Mouse (Mus musculus): ENCODE results near the gene Mical1.

DNA sequence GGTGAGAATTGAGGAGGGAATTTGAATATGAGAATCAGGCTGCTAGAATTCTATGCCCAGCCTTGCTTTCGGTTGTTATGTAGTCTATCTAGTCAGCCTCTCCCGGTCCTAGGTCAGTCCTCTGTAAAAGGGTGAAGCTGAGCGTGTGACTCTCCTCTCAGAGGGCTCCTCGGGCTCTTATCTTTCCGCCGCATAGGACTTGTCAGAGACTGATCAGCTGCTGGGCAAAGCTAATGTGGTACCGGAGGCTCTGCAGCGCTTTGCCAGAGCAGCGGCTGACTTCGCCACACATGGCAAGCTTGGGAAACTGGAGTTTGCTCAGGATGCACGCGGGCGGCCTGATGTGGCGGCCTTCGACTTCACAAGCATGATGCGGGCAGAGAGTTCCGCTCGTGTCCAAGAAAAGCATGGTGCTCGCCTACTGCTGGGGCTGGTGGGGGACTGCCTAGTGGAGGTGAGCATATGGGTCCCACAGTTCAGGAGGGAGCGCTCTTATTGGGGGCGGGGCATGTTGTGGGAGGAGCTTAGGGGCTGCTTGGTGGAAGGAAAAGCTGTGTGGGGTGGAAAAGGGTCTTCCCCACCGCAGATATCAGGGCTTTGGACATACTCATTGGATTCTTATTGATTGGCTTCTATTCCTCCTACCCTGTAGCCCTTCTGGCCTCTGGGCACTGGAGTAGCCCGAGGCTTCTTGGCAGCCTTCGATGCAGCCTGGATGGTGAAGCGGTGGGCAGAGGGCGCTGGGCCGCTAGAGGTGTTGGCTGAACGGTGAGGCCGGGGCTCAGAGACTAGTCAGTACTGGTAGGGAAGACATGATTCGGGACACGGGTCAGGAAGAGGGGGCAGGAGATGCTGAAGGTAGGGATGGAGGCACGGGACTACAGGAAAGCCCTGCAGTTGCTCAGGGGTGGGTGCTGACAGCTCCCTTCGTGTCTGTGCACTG, 5.1 kb downstream of the Mical1 start:
- no peak for TF ChIP-seq CTCF (IDR thresholded peaks at IDR 0.05; ENCODE audit: low read depth, low read length)
- TF ChIP-seq GATA1 (IDR thresholded peaks at IDR 0.05; ENCODE audit: borderline replicate concordance, low read length) = no peak
- no peak for TF ChIP-seq TAL1 (conservative IDR thresholded peaks at IDR 0.05; ENCODE audit: low read depth, low read length)
- TF ChIP-seq POLR2AphosphoS5 (IDR thresholded peaks at IDR 0.05; ENCODE audit: insufficient replicate concordance, low read depth, low read length) = no peak

Measured in G1E (cell line).